Mouse (Mus musculus) cerebellum, postnatal 10 days (tissue): ENCODE results near the gene Eno1.

Experiments
- DNase-seq, 2 experiments: peaks; one replicate each; pipeline ENCODE4 v3.0.0; 2021; ENCODE audit warnings: mixed read lengths in 2 of 2

Eno1 gene

DNA sequence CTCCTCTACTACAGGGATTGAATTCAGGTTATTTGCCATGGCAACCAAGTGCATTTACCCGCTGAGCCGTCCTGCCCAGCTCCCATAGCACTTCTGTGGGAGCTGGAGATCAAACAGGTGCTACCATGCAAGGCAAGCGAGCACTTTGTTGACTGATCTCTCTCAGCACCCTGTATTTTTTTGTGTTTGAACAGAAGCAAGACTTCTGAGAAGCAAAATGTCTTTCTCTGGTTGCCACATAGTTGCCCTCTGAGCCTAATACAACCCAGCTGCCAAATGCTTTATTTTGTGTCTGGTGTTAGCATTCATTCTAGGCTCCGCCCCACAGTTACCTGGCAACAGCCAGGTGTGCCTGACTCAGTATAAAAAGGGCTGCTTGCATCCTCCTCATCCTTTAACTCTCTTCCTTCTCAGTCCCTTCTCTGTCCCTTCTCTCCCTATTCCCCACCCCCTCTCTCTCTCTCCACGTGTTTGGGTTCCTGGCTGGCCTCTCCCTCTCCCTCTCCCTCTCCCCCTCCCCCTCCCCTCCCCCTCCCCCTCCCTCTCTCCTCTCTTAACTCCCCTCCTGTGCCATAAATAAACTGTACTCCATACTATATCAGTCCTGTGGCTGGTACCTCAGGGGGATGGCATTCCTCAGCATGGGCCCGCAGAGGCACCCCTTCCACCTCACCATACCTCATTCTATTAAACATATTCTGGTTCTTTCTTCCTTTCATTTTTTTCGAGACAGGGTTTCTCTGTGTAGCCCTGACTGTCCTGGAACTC is 7.8 kb upstream of the Eno1 start:
- no peak for DNase-seq

DNA sequence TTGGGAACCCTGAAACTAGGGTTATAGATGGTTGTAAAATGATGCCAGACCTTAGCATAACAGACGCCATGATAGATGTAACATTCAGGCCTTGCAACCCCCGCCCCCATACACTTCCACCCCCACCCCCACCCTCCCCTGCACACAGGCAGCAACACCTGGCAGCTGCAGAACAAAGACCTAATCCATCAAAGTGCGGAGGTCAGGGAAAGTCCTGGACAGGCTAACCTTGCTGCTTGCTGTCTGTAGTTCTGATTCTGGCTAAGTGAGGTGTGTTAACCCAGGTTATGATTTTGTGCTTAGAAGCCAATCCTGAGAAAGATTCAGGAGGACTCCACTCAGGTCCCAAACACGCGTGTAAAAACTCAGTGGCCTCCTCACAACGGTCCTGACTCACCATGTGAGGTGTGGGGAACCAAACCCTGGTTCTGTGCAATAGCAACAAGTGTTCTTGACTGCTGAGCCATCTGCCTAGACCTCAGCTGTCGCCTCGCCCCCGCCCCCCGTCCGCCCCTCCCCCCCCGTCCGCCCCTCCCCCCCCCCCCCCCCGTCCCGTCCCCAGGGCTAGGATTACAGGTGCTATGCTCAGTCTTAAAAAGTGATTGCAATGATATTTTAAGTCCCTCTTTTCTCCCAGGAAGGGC is 6.7 kb upstream of the Eno1 start:
- no peak for DNase-seq

GRCm38 (mm10) chr4:150230460-150231407 is 5.8 kb upstream of the Eno1 start:
- peak in 1 of 2 experiments; percentile 49 for DNase-seq

GRCm38 (mm10) chr4:150231871-150232270 is 4.7 kb upstream of the Eno1 start:
- peak; percentile 54 to 66 for DNase-seq

GRCm38 (mm10) chr4:150234599-150235327 is 1.8 kb upstream of the Eno1 start:
- DNase-seq: no peak

DNA sequence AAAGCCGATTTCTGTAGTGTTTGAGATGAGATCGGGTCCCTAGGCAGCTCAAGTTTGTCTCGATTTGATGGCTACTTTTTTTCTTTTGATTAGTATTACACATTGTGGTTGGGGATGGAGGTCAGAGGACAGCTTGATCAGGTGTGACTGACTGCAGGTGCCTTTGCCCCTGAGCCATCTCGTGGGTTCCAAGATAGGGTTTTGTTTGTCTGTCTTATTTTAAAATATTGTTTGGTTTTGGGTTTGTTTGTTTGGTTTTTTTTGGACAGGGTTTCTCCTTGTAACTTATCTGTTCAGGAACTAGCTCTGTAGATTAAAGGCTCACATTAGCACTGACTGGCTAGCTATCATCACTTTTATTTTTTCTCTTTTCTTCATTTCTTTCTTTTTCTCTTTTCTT is 936 bp upstream of the Eno1 start:
- no peak for DNase-seq

GRCm38 (mm10) chr4:150236031-150236430 is 490 bp upstream of the Eno1 start:
- DNase-seq: no peak

- DNase-seq: no peak
Observed at GRCm38 (mm10) chr4:150237636-150238361, 1.3 kb downstream of the Eno1 start.

- peak in 1 of 2 experiments; percentile 56 for DNase-seq
Observed at GRCm38 (mm10) chr4:150238433-150239086, 2.0 kb downstream of the Eno1 start.

GRCm38 (mm10) chr4:150239087-150239480 is 2.6 kb downstream of the Eno1 start:
- DNase-seq: no peak

- no peak for DNase-seq
Observed at GRCm38 (mm10) chr4:150239503-150239902, 3.0 kb downstream of the Eno1 start.

DNA sequence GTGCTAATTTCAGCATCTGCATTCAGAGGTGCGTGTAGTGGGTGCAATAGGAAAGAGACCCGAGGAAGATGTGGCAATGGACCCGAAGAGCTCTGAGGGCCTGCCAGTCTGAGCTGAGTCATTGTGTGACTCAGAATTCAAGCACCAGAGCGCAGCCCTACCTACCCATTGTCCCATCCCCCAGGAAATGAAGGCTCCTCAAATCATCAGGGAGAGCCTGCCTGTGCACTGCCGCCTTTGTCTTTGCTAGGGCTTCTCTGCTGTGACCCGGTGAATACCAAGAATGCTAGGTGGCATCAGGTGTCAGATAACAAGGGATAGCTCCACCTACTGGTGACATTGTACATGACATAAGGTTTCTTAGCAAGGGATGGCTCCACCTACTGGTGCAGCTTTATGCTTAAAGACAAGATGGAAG is 3.4 kb downstream of the Eno1 start:
- DNase-seq: peak; percentile 91 to 97

- DNase-seq: no peak
Observed at GRCm38 (mm10) chr4:150240381-150240886, 3.9 kb downstream of the Eno1 start.

DNA sequence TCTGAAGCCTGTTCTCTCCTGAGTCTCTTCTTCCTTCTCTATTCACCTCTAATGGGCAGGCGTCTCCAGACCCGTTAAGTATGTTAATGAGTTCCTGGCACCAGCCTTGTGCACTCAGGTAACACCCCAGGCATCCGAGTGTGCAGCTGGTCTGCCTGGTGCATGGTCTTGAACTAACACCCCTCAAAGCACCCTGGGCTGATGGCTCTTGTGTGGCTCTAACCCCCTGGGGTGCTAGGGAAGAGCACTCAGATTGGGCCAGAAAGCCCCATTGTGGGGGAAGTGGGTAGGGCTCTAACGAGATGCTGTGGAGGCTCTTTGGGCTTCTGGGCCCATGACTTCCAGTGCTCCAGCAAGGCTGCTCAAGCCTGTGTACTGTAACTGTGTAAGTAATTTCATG is 5.2 kb downstream of the Eno1 start:
- no peak for DNase-seq

- DNase-seq: no peak
Observed at GRCm38 (mm10) chr4:150242745-150243144, 6.2 kb downstream of the Eno1 start.

DNA sequence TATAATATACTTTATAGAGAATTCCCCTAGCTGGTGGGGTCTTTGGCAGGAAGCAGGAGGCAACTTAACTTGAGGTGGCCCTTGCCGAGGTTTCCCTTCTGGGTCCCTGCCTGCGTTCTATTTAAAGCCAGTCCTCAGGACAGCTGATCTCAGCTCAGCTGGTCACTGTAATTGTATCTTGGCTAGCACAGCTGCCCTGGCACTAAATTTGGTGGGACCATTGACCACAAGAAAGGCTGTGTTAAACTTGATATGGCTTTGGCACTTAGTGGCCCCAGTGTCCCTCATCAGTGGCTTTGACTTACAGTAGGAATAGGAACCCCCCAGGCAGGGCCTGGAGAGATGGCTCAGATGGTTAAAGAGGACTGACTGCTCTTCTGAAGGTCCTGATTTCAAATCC is 9.4 kb downstream of the Eno1 start:
- DNase-seq: no peak

DNA sequence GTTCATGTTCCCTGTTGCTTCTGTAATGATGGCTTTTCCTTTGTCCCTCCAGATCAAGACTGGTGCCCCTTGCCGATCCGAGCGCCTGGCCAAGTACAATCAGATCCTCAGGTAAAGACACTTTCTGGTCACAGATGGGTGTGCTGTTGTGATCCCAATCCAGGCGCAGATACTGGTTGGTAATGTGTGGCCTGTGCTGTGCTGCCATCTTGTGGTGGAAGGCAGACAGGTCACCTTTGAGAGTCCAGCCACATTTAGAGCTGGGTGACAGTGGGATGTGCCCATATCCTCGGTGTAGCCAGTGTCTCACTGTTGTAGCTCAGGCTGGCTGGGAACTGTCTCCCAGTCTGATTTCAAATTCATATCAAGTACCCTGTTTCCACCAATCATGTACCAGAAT is 11.5 kb downstream of the Eno1 start:
- DNase-seq: peak; percentile 88 to 89

GRCm38 (mm10) chr4:150248917-150249316 is 12.4 kb downstream of the Eno1 start:
- no peak for DNase-seq

- DNase-seq: no peak
Observed at GRCm38 (mm10) chr4:150249731-150250270, 13.3 kb downstream of the Eno1 start.

DNA sequence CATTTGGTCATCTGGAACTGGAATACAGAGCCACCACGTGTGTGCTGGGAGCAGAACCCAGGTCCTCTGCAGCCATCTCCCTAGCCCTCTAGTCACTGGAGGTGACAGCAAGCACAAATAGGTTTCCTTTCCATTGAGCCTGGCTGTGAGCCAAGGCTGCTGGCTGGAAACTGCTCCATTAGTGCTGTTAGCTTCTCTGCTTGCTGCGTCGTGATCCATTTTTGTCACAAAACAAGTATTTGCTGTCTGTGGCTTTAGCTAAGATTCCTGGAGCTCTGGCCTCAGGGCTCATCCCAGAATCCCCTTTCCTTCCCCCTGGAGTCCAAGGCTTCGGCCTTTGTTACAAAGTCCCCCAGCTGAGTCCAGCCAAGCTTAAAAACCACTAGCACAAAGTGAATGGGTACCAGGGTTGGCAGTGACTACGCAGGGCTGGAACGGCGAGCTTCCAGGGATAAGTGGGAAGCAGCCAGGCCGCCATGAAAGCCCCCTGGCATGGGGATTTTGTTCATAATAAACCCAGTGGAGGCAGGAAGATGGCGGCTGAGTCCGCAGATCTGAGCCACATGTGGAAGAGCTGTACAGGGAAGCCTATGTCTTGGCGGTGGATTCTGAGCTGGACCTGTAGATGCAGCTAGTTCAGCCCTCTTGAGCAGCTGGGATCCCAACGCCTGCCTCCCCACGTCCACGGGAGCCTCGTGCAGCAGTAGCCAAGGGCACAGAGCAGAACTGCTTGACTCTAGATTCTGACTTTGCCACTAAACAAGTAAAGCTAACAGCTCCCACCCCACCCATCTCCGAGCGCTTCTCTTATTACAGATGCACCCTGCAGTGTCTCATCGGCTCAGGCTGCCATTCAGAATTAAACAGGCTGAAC is 14.3 kb downstream of the Eno1 start:
- peak; percentile 78 to 87 for DNase-seq
